Mouse (Mus musculus): Measurements from ENCODE around the gene Plppr3. TPM values are rescaled to one million over a fixed set of nuclear protein-coding genes. Genes with fewer than 3 reads are reported as not detected.
A peak's percentile ranks its signal among the peaks of the same experiment; 100 is the strongest.

Plppr3 gene
- total and polyA plus RNA-seq, 2 experiments from 2014 or later, result 350 to 539 TPM

DNA sequence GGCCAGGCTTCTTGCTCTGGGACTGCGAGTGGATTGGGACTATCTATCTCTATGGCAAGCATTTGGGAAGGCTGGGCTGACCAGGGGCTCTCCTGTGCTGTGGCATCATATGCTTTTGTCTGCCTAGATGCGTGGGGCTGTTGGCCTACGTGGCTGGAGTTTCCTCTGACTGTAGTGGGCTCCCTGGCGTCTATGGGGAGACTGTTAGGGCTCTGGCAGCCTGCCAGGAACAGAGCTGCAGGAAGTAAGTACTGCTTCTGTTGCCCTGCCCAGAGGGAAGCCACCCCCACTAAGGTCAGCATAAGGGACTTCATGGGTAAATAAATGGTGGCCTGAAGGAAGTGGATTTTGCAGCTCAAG is 17.0 kb downstream of the Plppr3 start:
- Histone ChIP-seq H3K4me3 (ENCODE audit: low read depth, low read length) (no peak overlapping the region; the same call in 1 of the 2 replicates), H3K27ac (ENCODE audit: low read depth, low read length) (no peak overlapping the region), H3K9ac (replicated peaks; ENCODE audit: low read length, poor library complexity, severe bottlenecking) (no peak overlapping the region), H3K4me2 (ENCODE audit: low read depth, low read length, poor library complexity, severe bottlenecking) (peak overlapping the region; percentile 93), H3K27me3 (ENCODE audit: insufficient read depth, low read length) (no peaks in the 10 kb centered on the region), H3K9me3 (ENCODE audit: low read length) (no peaks in the 10 kb centered on the region), H3K4me1 (ENCODE audit: insufficient read depth, low read length) (peaks cover 31% of the 10 kb centered on the region), H3K36me3 (ENCODE audit: insufficient read depth, low read length) (peaks cover 35% of the 10 kb centered on the region)
- DNase-seq (ENCODE audit: low spot score), result peak; percentile 55
- WGBS, result 24% methylated on average over 4 of the region's 4 CpGs
- TF ChIP-seq CTCF (IDR thresholded peaks at IDR 0.05), result no peak
- no peak for ATAC-seq (ENCODE audit: low FRiP score)

DNA sequence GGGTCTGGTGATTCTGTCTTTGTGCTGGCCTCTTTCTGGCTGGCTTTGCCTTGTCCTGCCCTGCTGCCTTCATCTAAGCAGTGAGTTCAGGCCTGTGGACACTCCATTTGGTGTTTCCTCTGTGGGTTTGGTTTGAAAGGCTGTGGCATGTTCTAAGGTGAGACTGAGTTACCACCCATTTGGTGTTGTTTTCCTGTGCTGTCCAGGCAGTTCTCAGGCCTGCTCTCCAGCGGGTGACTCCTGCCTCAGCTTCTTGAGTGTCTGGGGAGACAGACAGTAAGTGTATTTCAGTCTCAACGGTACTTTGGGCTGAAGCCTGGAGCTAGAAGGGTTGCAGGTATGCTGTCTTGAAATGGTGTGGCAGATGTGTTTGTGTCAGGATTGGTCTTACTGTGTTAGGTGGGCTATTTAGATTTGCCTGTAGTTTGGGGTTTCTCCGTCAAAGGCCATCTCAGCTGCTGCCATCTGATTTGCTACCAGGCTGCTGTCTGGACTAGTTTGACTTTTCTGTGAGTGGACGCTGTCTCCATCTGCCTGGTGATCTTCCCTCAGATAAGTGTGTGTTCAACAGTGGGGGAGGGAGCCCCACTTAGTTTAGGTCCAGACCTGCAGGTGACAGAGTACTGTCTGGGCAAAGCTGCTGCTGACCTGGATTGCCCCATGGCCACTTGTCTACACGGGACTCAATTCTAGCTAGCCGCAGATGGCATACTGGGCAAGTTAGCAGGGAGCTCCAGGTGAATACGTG is 17.6 kb downstream of the Plppr3 start:
- ATAC-seq (ENCODE audit: low FRiP score) (no peak), DNase-seq (ENCODE audit: low spot score) (no peak)
- Histone ChIP-seq H3K4me1 (ENCODE audit: insufficient read depth, low read length) (peaks cover 36% of the 10 kb centered on the region), H3K4me2 (ENCODE audit: low read depth, low read length, poor library complexity, severe bottlenecking) (peak overlapping the region; percentile 93), H3K27ac (ENCODE audit: low read depth, low read length) (no peak overlapping the region), H3K4me3 (ENCODE audit: low read depth, low read length) (peak overlapping the region; percentile 93), H3K36me3 (ENCODE audit: insufficient read depth, low read length) (peaks cover 29% of the 10 kb centered on the region), H3K9me3 (ENCODE audit: low read length) (no peaks in the 10 kb centered on the region), H3K27me3 (ENCODE audit: insufficient read depth, low read length) (no peaks in the 10 kb centered on the region), H3K9ac (replicated peaks; ENCODE audit: low read length, poor library complexity, severe bottlenecking) (peak overlapping the region; percentile 99)
- 45% methylated on average over 7 of the region's 7 CpGs for WGBS
- no peak for TF ChIP-seq CTCF (IDR thresholded peaks at IDR 0.05)

DNA sequence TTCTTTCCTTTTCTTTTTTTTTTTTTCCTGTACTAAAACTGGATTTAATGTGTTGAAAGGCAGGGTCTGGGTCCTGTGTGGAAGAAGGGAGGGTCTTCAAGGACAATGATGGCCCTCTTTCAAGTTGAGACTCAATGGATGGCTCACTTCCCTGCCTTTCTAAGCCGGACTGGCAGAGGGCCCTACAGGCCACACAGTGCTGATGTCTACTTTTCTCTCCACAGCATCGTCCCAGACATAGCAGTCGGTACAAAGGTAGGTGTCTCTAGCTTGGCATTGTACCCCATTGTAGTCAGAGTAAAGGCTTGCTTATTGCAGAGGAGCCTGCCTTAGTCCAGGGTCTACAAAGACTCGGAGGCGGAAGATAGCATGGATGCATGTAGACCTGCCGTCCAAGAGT is 18.2 kb downstream of the Plppr3 start:
- H3K4me2 ChIP-seq (ENCODE audit: low read depth, low read length, poor library complexity, severe bottlenecking), result peak overlapping the region; percentile 93
- WGBS, result 28% methylated on average over 6 of the region's 6 CpGs
- peak overlapping the region; percentile 93 for H3K4me3 ChIP-seq (ENCODE audit: low read depth, low read length)
- peaks cover 41% of the 10 kb centered on the region for H3K4me1 ChIP-seq (ENCODE audit: insufficient read depth, low read length)
- H3K9ac ChIP-seq (replicated peaks; ENCODE audit: low read length, poor library complexity, severe bottlenecking), result peak overlapping the region; percentile 99
- TF ChIP-seq CTCF (IDR thresholded peaks at IDR 0.05), result no peak
- no peak overlapping the region for H3K27ac ChIP-seq (ENCODE audit: low read depth, low read length)
- peaks cover 25% of the 10 kb centered on the region for H3K36me3 ChIP-seq (ENCODE audit: insufficient read depth, low read length)
- H3K9me3 ChIP-seq (ENCODE audit: low read length), result no peaks in the 10 kb centered on the region
- ATAC-seq (ENCODE audit: low FRiP score) (no peak), DNase-seq (ENCODE audit: low spot score) (no peak)
- no peaks in the 10 kb centered on the region for H3K27me3 ChIP-seq (ENCODE audit: insufficient read depth, low read length)

GRCm38 (mm10) chr10:79855558-79856184 is 18.8 kb downstream of the Plppr3 start:
- WGBS, result 3% methylated on average over 10 of the region's 10 CpGs
- H3K9ac ChIP-seq (replicated peaks; ENCODE audit: low read length, poor library complexity, severe bottlenecking), result peak overlapping the region; percentile 99
- DNase-seq (ENCODE audit: low spot score), result no peak
- peak overlapping the region; percentile 100; the same call in 1 of the 2 replicates for H3K27ac ChIP-seq (ENCODE audit: low read depth, low read length)
- H3K27me3 ChIP-seq (ENCODE audit: insufficient read depth, low read length), result no peaks in the 10 kb centered on the region
- H3K36me3 ChIP-seq (ENCODE audit: insufficient read depth, low read length), result peaks cover 18% of the 10 kb centered on the region
- ATAC-seq (ENCODE audit: low FRiP score), result no peak
- H3K4me2 ChIP-seq (ENCODE audit: low read depth, low read length, poor library complexity, severe bottlenecking), result peak overlapping the region; percentile 93
- no peaks in the 10 kb centered on the region for H3K9me3 ChIP-seq (ENCODE audit: low read length)
- peak overlapping the region; percentile 93 for H3K4me3 ChIP-seq (ENCODE audit: low read depth, low read length)
- peaks cover 41% of the 10 kb centered on the region for H3K4me1 ChIP-seq (ENCODE audit: insufficient read depth, low read length)
- no peak for TF ChIP-seq CTCF (IDR thresholded peaks at IDR 0.05)

- TF ChIP-seq CTCF (IDR thresholded peaks at IDR 0.05), result no peak
- Histone ChIP-seq H3K36me3 (ENCODE audit: insufficient read depth, low read length) (peaks cover 12% of the 10 kb centered on the region), H3K27me3 (ENCODE audit: insufficient read depth, low read length) (no peaks in the 10 kb centered on the region), H3K4me3 (ENCODE audit: low read depth, low read length) (peak overlapping the region; percentile 93), H3K27ac (ENCODE audit: low read depth, low read length) (peak overlapping the region; percentile 100), H3K9me3 (ENCODE audit: low read length) (no peaks in the 10 kb centered on the region), H3K4me1 (ENCODE audit: insufficient read depth, low read length) (peaks cover 41% of the 10 kb centered on the region), H3K9ac (replicated peaks; ENCODE audit: low read length, poor library complexity, severe bottlenecking) (peak overlapping the region; percentile 99), H3K4me2 (ENCODE audit: low read depth, low read length, poor library complexity, severe bottlenecking) (peak overlapping the region; percentile 93)
- peak; percentile 35 for ATAC-seq (ENCODE audit: low FRiP score)
- DNase-seq (ENCODE audit: low spot score), result peak; percentile 74
- under 1% methylated on average over 75 of the region's 83 CpGs for WGBS
Observed at GRCm38 (mm10) chr10:79854801-79855541, 19.5 kb downstream of the Plppr3 start.

All from midbrain, postnatal 0 days (tissue).